Mouse (Mus musculus): ENCODE results near the gene Dffa. TPM values are rescaled to one million over a fixed set of nuclear protein-coding genes. Genes with fewer than 3 reads are reported as not detected.
"Not testable (repeated sequence)": the region's sequence is repeated elsewhere in the genome, so short reads cannot be mapped to it uniquely, and the experiment has no call there.

The Dffa gene
- total RNA-seq, 2 experiments from 2014 or later, result 42.4 to 47.3 TPM

- no peak for DNase-seq (ENCODE audit: low spot score in 2 of 2)
Observed at GRCm38 (mm10) chr4:149097956-149098355, 6.0 kb upstream of the Dffa start.

- DNase-seq (ENCODE audit: low spot score in 2 of 2), result no peak
Observed at GRCm38 (mm10) chr4:149098571-149098970, 5.4 kb upstream of the Dffa start.

GRCm38 (mm10) chr4:149099369-149100017, 4.5 kb upstream of the Dffa start, which contains the start of gene Pex14:
Pex14 (minus strand) TSS chr4:149099876.
- DNase-seq (ENCODE audit: low spot score in 2 of 2), result peak; percentile 91 to 94

- not testable (repeated sequence) for DNase-seq (ENCODE audit: low spot score in 2 of 2)
Observed at GRCm38 (mm10) chr4:149100449-149100848, 3.5 kb upstream of the Dffa start.

- no peak for DNase-seq (ENCODE audit: low spot score in 2 of 2)
Observed at GRCm38 (mm10) chr4:149101456-149101855, 2.5 kb upstream of the Dffa start.

GRCm38 (mm10) chr4:149119978-149120562, 16.1 kb downstream of the Dffa start:
- not testable (repeated sequence) for DNase-seq (ENCODE audit: low spot score in 2 of 2)

- DNase-seq (ENCODE audit: low spot score in 2 of 2), result no peak
Observed at GRCm38 (mm10) chr4:149123432-149123831, 19.5 kb downstream of the Dffa start.

- no peak for DNase-seq (ENCODE audit: low spot score in 2 of 2)
Observed at GRCm38 (mm10) chr4:149125341-149126114, 21.6 kb downstream of the Dffa start.

- no peak for DNase-seq (ENCODE audit: low spot score in 2 of 2)
Observed at GRCm38 (mm10) chr4:149126115-149126509, 22.2 kb downstream of the Dffa start.

GRCm38 (mm10) chr4:149126663-149127062, 22.7 kb downstream of the Dffa start, which contains the start of gene Cort:
Cort (minus strand) TSS chr4:149126763.
- DNase-seq (ENCODE audit: low spot score in 2 of 2), result no peak

- DNase-seq (ENCODE audit: low spot score in 2 of 2), result no peak
Observed at GRCm38 (mm10) chr4:149128467-149128866, 24.5 kb downstream of the Dffa start.

GRCm38 (mm10) chr4:149131021-149131752, 27.2 kb downstream of the Dffa start:
- no peak for DNase-seq (ENCODE audit: low spot score in 2 of 2)

GRCm38 (mm10) chr4:149131789-149132565, 28.0 kb downstream of the Dffa start:
- no peak for DNase-seq (ENCODE audit: low spot score in 2 of 2)

GRCm38 (mm10) chr4:149133395-149133794, 29.4 kb downstream of the Dffa start:
- no peak for DNase-seq (ENCODE audit: low spot score in 2 of 2)

GRCm38 (mm10) chr4:149136116-149136850, 32.3 kb downstream of the Dffa start:
- peak in 1 of 2 experiments; percentile 22 for DNase-seq (ENCODE audit: low spot score in 2 of 2)

- peak; percentile 91 to 94 for DNase-seq (ENCODE audit: low spot score in 2 of 2)
Observed at GRCm38 (mm10) chr4:149136982-149137770, 33.2 kb downstream of the Dffa start, which contains the start of gene Cenps. Cenps (minus strand) TSS chr4:149137629.

GRCm38 (mm10) chr4:149138515-149138914, 34.6 kb downstream of the Dffa start:
- DNase-seq (ENCODE audit: low spot score in 2 of 2), result no peak

GRCm38 (mm10) chr4:149143594-149143993, 39.6 kb downstream of the Dffa start:
- DNase-seq (ENCODE audit: low spot score in 2 of 2), result no peak

- DNase-seq (ENCODE audit: low spot score in 2 of 2), result peak; percentile 88
Observed at GRCm38 (mm10) chr4:149144459-149144858, 40.5 kb downstream of the Dffa start.

All from layer of hippocampus, postnatal 10 days (tissue).